Mouse (Mus musculus) ES-E14 (cell line): ENCODE measurements at regions not wholly inside any gene's neighbourhood (a gene's known extent, or its start where the extent isn't known, plus 50 kb on each side); places are given as distances from the start of the nearest gene placed in this dataset.

ENCODE experiments used
- CHD2 ChIP-seq: IDR thresholded peaks from 2 replicates; pipeline ENCODE4 v1.6.1; 2014; ENCODE audit warnings: mild to moderate bottlenecking, low read depth, low read length, inconsistent platforms
- ZNF384 ChIP-seq: IDR thresholded peaks from 2 replicates; pipeline ENCODE4 v1.6.1; 2012; ENCODE audit warnings: low read depth, low read length, inconsistent platforms

DNA sequence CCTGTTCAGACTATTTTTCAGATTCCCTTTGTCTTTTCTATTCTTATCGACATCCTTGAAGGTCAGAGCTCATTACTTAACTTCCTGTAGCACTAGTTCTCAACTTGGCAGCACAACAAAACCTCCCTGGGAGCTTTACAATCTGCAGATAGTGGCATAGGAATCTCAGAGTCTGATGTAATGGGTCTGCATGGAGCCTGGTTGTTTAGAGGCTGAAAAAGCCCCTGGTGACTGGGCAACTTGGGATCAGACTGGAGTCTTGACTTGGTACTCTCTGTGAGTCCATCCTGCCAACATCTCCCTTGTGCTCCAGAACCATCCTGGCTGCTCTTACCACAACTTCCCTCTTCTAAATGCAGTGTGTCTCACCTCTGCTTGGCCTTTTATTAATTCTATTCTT lies 166.4 kb upstream of the Rgmb start:
- TF ChIP-seq CHD2 (no peak), ZNF384 (no peak)
